Mouse (Mus musculus): ENCODE data around the gene Irs1.

Irs1 gene

DNA sequence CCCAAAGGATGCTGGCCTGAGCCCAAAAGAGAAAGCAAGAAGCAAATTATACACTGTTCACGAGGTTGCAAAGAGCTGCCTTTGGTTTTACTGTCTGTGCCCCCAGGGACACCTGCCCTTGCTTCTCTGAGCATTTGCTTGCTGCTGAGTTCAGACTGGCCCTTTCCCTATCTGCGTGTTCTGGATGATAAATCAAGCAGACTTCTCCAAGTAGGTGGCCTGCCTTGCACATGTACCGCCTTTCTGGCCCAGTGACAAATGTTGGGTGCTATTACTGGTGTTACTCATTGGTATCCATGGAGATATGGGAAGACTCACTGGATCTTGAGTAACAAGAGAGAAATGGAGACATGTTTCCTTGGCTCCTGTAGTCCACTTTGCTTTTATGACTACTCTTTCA lies 101.7 kb downstream of the Irs1 start:
- intact Hi-C loops (cut with DNase I) = loop anchor here (5.0 kb wide), 1 partner anchor 42 kb away; no protein-coding TSS in a partner anchor

DNA sequence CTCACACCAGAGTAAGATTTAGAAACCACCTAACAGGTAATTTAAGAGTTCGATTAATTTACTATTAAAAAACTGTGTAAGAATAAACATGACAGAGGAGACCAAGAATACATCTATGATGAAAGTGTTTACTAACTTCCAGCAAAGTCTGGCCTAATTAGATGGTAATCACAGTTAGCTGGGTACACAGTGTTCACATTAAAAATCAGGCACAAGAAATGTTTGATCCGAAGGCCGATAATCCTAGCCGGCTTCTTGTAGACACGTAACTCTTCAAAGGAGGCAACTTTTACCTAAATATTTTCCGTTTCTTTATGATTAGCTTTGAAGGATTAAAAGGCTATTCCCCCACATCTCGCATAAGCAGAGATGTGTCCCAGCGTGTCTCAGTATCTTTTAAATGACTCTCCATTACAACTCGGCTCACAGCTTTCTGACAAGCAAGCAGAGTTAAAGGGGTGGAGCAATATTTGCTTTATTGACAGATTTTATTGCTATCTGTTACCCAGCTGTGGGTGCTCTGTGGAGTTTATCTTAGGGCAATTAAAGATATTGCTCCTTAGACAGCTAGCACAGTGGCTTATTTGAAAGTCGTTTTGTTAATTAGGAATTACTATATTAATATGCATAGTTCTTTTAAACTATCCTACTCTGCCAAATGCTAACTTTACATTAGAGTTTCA lies 102.5 kb downstream of the Irs1 start:
- intact Hi-C loops (cut with DNase I) = loop anchor here (5.0 kb wide), 1 partner anchor 41 kb away; no protein-coding TSS in a partner anchor

DNA sequence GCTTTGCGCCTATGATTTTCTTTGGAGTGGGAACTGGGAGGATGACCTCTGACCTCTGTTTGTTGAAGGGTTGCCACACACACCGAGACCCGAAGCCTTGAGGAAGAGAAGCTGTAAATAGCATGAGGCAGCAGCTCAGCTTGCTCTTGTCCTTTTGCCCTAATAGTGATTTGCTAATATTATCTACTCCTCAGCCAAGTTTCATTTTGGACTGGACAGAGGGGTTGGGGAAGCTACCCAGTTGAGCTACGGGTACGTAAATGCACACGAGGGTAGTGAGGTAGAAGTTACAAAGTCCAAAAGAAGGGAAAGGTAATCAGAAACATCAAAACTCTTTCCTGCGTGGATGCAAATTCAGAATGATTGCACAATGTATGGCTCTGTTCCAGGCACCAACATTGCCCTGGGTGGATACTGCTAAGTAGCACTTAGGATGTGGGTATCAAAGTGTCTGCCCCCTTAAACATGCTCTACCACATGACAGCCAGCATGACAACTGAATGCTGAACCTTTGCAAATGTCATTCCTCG lies 107.2 kb downstream of the Irs1 start:
- intact Hi-C loops (cut with DNase I) = no loop called here
